Mouse (Mus musculus): ENCODE data around the gene Traf1.

Gene Traf1

DNA sequence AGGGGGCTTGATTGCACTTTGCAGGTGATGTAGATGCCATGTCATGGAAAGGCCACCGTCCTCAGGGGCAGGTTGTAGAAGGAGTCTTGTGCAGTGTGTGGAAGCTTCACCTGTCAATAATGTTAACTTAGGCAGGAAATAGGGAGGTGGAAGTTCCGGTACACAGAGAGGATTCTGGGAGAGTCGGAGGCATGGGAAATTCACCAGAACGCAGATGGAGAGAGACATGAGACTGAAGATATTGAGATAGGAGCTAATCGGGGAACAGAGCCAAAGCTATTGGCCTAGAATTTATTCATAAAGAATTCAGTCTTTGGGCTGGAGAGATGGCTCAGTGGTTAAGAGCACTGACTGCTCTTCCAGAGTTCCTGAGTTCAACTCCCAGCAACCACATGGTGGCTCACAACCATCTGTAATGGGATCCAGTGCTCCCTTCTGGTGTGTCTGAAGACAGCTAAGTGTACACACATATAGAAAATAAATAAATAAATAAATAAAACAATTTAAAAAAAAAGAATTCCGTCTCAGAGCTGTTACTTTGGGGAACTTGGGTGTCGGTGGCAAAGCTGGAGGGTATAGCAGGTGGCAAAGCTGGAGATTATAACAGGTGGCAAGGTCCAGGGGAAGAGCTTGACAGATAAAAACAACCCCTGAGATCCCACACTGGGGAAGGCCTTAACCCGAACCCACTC, 4.8 kb upstream of the Traf1 start:
- DNase-seq (ENCODE audit: low spot score), result no peak

DNA sequence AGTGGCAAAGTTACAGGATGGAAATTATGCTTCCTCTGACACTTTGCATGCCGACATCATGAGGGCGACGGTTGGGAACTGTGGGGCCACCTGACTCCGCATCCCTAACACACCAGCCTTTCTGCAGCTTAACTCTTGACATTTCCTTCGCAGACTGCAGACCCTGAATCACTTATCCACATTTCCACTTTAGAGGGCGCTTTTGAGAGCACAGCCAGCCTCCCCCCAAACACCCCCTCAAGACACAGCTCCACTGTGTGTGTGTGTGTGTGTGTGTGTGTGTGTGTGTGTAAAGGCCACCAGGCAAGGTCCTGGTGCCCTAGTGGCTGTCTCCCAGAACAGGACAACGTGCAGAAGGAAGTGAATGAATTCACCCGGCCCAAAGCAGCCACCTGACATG, 4.2 kb upstream of the Traf1 start:
- no peak for DNase-seq (ENCODE audit: low spot score)

DNA sequence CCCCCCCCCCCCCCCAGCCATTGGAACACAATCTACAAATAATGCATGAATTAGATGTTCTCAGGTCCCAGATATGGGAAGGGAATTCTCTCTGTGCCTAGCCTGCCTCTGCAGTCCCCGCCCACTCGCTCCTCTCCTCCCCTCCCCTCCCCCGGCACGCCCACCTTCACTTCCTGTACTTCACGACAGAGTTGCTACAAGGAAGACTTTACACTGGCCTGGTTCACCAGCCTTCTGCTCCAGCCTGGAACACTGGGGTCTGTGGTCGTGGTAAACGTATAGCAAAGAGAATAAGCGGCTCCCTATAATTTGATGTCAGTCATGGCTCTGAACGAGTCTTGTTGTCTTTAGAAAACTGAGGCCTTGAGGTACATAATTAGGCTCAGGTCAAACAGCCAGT, 3.7 kb upstream of the Traf1 start:
- DNase-seq (ENCODE audit: low spot score), result no peak

DNA sequence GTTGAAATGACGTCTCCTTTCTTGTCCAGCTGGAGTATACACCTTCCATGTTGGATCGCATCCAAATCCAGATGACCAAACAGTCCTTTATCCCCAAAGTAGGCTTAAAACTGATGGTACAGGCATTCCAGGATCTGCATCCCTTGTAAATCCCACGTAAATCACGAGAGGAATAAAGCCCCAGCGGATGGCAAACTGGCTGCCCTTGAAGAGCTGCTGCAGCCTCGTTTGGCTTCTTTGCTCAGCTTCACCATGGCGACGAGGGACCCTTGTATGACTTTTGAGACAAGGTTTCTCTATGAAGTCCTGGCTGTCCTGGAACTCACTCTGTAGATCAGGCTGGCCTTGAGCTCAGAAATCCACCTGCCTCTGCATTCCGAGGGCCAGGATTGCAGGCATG, 3.1 kb upstream of the Traf1 start:
- DNase-seq (ENCODE audit: low spot score), result no peak

DNA sequence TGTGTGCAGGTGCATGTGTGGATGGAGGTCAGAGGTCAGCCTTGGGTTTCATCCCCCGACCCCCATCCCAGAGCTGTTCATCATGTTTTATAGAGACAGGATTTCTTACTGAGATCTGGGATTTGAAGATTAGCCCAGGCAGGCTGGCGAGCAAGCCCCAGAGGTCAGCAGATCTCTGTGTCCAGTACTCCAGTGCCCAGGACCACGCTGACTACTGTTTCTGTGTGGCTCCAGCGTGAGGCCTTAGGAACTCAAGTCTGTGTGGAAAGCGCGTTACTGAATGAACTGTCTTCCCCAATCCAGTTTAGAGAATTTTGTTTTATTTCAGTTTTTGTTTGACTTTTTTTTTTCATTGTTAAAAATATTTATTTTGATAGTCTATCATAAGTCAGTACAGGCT, 2.7 kb upstream of the Traf1 start:
- DNase-seq (ENCODE audit: low spot score), result no peak

DNA sequence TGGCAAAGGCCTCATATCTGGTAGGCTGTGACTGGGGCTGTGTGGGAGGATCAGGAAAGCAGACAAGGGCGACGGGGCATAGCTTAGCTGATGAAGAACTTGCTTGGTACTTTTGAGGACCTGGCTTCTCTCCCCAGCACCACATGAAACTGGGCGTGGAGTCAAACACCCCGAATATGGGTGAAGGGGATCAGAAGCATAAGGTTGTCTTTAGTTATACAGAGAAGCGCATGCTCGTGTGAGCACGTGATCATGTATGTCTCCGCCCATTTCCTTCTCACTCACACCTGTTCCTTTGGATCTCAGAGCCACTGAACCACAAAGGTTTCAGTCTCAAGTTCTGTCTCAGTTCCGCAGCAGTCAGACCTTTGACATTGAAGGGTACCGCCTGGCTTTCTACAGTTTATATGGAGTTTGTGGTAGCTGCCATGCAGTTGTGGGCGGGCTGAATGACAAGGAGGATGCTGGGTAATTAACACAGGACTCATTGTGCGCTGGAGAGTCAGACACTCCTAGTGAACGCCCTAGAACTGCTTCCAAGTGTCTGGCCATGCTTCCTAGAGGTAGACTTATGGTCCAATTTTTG, 1.9 kb upstream of the Traf1 start:
- no peak for DNase-seq (ENCODE audit: low spot score)

DNA sequence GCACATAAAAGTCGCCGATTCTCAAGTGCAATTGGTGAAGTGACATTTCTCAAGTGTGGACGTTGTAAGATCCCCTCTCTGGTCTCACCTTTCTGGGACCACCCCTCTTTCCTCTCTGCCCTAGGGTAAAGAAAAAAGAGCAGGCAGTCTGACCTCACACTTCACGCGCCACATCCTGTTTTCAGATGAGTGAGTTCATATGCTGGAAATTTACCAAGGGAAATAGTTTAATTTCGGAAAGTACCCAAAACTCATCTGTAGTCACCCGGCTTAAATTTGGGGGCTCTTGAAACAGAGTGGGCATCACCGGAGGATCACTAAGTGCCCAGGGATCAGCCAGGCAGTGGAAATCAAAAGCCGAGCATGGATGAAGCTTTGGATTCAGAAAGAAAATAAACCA, 1.3 kb upstream of the Traf1 start:
- DNase-seq (ENCODE audit: low spot score), result no peak

DNA sequence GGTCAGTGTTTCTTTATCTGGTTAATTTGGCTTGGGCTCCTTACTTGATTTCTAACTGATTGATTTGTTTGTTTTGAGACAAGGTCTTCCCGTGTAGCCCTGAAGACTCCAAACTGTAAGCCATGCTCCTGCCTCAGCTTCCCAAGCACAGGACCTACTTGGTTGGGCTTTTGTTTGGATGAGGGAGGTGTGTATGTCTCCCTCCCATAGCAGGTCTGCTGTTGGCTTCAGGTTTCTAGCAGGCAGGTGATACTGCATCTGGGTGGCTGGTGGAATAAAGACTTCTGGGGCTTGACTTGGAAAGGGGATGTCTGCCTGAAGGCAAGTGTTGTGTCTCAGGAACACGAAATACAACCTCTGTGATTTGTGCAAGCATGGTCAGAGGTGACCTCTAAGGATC, 639 bp upstream of the Traf1 start:
- DNase-seq (ENCODE audit: low spot score), result no peak

DNA sequence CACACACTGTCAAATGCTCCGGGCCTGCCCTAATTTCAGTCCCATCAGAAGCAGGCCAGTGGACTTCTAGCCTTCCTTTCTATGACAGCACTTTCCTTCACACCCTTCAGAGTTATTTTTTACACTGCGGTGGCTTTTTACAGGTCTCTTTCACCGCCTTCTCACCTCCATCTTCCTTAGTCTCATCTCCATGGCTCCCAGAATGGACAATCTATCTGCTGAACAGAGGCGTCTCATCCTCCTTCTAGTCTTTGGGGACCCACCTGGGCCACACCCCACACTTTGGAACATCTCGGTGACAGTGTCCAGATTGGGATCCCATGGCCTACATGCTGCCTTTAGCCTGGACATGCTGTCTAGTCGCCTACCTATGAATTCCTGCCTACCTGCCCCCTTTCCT, 606 bp downstream of the Traf1 start:
- DNase-seq (ENCODE audit: low spot score), result no peak

DNA sequence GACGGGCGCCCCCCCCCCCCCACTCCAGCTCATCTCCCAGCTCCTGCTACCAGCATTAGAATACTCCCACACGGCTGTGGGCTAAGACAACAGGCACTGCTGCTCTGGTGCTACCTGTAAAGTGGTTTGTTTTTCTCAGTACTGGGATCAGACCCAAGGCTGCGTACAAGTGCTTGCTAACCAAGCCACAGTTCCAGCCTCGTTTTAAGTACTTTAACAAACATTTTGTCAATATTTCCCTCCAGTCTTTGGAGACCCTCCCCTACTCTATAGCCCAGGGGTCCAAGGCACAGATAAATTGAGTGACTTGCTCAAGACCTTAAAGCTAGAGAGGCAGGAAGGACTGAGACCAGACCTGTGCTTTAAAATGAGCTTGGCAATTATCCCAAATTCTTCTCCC, 1.1 kb downstream of the Traf1 start:
- DNase-seq (ENCODE audit: low spot score), result no peak

DNA sequence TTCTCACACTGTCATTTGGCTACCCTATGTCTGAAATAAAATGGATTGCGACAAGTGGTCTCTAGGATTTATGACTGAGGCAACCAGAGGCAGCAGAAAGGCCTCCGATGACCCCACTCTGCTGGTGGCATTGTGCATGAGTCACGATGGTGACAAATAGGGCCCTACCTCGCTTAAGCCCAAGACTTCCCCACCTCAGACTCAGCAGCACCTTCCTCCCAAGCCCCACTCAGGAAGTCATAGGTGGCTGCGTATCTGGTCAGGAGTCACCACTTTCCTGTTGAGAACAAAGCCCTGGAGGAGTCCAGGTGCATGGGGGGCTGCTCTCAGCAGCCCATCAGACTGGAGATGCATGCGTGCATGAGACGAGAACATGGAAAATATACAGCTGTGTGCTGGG, 3.0 kb downstream of the Traf1 start:
- DNase-seq (ENCODE audit: low spot score), result no peak

DNA sequence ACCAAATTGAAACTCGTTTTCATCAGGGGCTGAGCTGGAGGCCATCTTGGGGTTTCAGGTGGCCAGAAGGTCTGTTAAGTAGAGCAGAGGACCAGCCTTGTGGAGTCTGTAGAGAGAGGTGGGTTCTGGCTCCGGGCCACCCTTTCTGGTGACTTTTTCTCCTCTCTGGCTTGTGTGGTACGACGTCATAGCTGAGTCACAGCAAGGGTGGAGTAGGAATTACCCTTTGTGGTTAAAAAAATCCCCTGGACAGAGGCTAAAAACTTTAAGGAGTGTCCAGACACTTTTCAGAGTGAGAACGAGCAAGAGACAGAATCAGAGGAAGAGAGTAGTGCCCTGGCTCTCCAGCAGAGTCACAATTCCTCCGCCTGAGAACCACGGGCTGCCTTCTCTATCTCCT, 3.5 kb downstream of the Traf1 start:
- no peak for DNase-seq (ENCODE audit: low spot score)

DNA sequence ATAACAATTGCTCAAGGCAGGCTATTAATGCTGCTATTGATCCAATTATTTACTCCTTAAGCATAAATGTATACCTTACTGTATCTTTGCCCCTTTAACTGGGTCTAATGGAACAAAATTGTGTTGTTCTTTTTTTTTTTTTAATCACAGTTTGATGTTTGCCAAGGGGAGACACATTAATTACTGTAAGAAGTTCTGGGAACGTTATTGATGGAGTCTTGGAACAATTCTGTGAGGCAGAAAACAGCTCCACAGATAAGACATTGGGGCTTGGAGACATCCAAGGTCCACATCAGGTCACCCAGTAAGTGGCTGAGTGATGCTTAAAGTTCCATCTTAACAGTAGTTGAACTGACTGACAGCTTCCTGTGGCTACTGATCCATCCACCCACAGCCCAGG, 4.2 kb downstream of the Traf1 start:
- DNase-seq (ENCODE audit: low spot score), result no peak

DNA sequence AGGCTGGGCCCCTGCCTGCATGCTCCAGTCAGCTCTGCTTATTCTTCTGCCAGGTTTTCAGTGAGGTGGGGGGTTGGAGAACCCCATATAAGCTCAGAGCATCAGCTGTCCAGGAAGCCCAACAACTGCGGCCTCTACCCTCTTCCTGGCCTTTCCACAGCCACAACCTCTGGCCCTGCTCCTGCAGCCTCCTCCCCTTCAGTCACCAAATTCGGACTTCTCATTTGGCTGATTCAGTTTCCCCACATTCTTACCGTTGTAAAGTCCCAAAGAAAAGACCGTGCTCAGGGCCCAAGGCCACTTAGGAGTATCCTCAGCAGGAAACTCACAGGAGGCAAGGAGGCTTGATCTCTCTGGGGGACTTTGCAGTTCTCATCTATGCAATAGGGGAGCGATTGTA, 4.6 kb downstream of the Traf1 start:
- no peak for DNase-seq (ENCODE audit: low spot score)

DNA sequence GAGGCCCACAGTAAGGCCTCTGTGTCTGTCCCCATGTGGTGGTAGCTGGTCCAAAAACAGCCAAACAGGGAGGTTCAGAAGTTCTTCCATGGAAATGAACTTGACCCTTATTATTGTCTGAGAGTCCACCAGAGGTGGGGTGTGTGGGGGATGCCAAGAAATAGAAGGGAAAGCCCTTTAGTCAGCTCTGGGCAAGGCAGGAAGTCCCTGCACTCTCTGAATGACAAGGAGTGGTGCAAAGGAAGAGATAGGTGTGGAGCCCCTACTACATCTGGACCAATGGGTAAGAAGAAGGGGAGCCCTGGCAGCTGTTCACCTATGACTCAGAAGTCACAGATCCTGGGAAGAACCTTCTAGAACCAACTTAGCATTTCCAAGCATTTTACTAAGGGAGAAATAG, 7.2 kb downstream of the Traf1 start:
- no peak for DNase-seq (ENCODE audit: low spot score)

DNA sequence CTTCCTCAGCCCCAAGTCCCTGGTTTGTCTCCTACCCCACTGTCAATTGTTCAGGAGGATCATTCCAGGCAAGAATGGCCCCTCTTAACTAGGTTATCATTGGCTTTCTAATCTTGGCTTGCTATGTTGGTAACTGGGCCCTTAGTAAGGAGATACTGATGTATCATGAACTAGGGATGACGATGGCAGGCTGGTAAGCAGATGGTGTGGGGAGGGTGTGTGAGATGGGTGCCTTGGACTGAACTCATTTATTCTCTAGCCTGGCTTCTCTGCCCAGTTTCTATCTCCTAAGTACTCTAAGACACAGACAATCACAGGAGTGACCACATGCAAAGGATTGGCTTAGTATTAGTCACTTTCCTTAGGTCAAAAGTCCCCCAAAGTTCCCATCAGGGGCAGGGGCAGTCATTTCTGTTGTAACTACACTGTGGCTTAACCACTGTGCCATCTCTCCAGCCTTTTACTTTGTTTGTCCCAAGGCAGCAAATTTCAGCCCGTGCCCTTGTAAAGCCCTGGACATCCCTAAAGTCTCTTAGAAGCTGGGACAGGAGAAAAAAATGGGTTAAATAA, 7.9 kb downstream of the Traf1 start:
- DNase-seq (ENCODE audit: low spot score), result no peak

DNA sequence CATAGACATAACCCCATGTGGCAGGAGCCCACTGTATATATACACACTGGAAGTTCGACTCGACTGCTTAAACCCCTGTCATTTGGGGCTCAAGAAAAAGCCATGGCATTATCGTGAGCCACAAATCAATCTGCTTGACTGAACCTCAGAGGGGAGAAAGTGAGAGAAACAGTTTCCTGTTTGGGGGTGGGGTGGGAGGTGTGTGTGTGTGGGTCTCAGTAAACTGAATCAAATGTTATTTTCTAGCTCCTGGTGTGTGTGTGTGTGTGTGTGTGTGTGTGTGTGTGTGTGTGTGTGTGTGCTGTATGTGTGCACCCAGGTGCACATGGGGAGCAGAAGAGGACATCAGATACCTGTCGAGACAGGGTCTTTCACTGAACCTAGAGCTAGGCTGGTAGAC, 8.6 kb downstream of the Traf1 start:
- DNase-seq (ENCODE audit: low spot score), result no peak

DNA sequence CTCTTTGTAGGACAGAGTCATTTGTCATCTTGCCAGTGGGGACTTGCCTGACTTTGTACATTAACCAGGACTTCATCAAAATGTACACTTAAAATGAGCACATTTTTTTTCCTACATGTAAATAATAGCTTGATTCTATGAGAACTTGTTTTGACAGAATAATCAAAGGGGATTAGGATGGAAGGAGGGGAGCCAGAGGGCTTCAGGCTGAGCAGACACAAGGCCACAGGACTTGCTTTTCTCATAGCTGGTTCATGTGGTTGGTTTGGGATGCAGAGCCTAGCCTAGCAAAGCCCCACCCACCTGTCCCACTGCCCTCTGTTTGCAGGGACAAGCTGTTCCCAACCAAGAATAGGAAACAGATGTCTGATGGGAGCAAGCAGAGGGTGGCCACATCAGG, 10.1 kb downstream of the Traf1 start:
- no peak for DNase-seq (ENCODE audit: low spot score)

DNA sequence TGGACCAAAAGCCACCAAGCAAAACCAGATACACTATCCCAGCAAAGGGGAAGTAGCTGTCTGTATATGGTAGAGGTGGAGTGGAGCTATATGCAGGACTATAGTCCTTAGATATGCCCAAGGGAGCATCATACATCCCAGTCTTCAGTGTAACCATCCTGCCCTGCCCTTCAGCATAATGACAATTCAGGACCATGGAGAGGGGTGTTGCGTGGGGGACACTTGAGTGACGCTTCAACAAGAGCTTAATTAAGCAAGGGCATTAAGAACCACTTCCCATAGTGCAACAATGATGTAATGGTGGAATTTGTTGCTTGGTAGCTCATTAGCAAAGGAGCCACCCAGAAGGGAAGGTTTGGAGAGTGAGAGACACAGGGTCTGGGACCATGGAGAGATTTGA, 12.9 kb downstream of the Traf1 start:
- DNase-seq (ENCODE audit: low spot score), result no peak

DNA sequence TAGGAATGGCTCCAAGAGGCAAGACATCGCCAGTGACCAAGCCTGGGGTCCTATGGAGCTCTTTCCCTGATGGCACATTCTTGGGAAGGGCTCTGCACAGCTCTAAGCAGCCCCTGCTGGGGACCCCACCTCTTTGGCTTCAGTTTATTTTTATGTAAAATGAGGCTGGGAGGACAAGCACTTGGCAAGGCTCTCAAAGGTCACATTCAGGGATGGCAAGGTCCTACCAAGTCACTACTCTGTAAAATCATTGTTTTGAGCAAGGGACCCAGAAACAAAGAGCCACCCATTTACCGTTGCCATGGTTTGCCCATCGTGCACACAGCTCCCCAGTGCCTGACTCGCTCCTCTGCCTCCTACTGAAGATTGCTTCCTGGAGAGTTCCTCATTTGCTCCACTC, 15.5 kb downstream of the Traf1 start:
- DNase-seq (ENCODE audit: low spot score), result no peak

DNA sequence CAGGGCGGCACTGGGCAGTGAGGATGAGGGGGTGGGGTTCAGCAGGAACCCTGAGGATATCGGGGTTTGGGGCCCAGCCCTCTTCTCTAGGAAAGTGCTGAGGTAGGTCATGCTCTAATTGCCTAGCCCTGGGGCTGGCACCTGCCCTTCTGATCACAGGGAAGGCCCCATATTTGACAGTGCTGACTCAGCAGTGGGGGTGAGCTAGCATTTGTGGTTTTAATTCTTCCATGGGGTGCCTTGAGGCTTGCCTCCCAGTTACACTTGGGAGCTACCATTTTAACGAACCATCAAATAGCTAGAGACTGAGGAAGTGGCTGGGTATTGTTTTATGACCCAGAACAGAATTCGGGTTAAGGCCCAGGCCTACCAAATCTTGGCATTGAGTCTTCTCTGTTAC, 16.0 kb downstream of the Traf1 start:
- DNase-seq (ENCODE audit: low spot score), result no peak

DNA sequence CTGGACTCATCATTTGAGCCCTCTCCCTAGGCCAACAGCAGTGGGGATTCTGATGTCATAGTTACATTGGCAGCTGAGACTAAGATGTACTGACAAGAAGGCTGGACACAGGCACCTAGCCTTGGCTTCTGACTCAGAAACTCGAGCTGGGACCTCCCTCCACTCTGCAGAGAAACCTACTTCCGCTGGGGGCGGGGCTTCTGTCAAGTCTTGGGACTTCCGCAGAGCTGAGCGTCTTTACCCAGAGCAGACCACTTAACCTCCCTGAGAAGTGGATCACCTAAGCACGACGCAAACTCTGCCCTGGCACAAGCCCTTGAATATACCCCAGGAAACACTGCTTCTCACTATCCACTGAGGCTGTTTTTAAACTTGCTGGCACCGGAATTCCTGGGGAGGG, 16.8 kb downstream of the Traf1 start:
- no peak for DNase-seq (ENCODE audit: low spot score)

DNA sequence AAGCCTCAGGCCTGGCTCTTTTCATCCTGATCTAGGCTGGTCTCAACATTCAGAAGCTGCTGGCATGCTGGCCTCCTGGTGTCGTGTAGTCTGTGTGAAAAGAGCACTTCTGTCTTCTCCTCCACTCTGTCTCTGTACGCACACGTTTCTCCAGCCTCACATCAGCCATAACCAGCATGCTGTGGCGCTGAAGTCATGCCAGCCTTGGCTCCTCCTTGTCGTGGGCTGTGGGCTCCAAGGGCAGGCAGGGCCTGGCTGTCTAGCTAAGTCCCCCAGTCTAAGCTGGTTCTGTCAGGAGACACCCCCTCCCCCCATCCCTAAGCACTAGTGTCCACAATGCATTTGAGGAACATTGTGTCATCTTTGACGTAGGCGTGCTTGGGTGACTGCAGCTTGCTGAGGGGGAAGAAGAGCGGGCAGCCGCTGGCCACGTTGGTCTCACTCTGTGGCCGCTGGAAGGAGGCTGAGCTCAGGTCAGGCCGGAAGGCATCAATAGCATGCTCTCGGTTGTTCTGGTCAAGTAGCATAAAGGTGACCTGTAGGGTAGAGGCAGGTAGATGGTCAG, 17.9 kb downstream of the Traf1 start:
- no peak for DNase-seq (ENCODE audit: low spot score)
